Mouse (Mus musculus) adrenal gland, adult 8-10 months (tissue): ENCODE results near the gene Slc10a6. TPM values are rescaled to one million over a fixed set of nuclear protein-coding genes. Genes with fewer than 3 reads are reported as not detected.
A peak's percentile ranks its signal among the peaks of the same experiment; 100 is the strongest.

Source experiments
- DNase-seq: peaks from one replicate; pipeline ENCODE4 v3.0.0; 2022
- total RNA-seq, 4 experiments: library from RNA; stranded (reverse); gene quantifications; 2 replicates each; pipeline ENCODE4 v1.2.4; 2022

Slc10a6 gene
- total RNA-seq: 1 to 10 TPM; 1.2 to 3.6 (median 1.9) TPM

DNA sequence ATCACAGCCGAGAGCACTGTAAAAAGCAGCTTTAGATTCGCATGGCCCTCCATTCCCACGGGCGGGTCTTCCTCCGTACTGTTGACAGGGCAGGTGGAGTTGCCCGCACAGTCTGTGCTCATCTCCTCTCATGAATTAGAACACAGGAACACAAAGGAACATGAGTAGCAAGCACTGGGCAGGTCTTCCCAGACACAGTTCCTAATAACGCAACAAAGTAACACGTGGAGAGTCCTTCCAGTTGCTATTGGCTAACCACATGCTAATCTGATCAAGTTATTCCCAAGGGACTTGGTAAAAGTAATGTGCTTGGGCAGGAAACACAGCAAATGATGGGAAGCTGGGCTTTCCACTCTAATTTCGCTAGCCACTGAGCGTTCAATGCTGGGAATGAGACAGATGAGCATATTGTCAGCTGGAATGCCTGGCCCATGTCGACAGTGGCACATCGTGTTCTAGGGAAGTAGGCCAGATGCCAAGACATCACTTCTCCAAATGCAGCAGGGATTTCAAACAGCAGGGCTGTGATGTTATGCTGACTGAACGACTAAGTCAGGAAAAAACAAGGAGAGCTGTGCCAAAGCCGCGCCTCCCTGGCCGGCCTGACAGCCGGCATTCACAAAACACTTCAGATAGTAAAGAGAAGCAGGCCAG, at the start of gene Slc10a6:
Gene Slc10a6 (minus strand): TSS at position 293 of the 654 bp plus-strand sequence.
- peak; percentile 63 for DNase-seq

DNA sequence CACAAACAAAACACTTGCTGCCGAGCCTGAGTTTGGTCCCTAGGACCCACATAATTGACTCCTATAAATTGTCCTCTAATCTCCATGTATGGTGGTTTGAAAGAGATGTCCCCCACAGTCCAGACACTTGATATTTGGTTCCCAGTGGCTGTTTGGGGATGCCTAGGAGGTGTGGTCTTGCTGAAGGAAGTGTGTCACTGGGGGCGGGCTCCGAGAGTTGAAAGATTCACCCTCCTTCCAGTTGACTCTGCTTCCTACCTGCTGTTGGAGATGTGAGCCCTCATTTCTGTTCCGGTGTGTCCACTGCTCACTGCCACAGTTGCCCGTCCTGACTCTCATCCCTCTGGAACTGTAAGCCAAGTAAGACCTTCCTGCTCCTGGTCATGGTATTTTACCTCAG, 49.8 kb upstream of the Slc10a6 start:
- DNase-seq: no peak

DNA sequence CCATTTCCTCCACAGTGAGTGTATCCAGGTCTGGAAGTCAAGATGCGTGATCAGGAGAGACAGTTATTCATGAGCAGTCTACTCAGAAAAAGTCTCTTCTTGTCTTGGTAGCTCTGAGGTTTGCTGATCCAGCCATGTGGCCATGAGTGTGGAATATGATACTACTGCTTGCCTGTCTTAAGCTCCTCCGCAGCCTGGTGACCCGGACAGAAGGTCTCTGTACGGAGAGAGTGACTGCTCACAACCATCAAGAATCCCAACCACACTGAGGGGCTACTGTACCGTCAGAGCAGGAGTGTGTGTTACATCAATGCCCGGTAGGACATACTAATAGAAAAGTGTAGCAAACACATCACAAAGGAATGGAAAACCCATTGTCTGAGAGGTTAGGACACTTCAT, 48.7 kb upstream of the Slc10a6 start:
- no peak for DNase-seq

DNA sequence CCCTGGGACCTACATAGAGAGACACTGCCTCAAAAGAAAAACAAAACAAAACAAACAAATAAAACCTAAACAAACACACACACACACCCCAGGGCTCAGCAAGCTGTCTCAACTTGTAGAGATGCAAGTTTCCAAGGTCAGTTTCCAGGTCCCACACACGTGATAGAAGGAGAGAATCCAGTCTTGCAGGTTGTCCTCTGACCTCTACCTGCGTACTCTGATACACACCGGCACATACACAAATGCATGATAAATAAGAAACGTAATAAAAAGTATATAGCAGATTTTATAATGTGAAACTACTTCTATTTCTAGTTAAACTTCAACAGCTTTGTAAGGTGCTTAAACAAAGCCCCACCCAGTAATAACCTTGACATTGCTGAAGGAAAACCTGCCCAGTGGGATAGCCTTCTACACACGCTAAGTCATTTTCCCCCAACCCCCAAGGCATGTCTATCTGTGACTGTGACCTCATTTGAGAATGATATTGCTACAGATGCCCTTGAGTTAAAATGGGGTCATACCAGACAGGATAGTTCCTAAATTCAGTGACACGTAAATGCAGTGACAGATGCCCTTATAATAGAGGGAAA, 47.2 kb upstream of the Slc10a6 start:
- no peak for DNase-seq

DNA sequence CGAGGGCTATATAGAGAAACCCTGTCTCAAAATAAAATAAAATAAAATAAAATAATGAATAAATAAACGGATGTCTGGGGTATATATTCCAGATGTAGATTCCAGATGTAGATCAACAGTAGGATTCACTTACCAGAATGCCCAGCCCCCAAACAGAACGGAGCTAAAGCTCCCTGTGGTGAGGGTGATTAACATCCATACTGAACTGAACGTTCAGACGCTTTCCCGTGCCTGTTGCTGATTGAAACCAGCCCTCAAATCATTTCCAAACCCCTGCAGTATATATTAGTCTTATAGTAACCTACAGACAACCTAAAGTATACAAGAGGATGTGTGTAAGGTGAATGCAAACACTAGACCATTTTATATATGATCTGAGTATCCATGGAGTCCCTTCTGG, 45.3 kb upstream of the Slc10a6 start:
- no peak for DNase-seq

DNA sequence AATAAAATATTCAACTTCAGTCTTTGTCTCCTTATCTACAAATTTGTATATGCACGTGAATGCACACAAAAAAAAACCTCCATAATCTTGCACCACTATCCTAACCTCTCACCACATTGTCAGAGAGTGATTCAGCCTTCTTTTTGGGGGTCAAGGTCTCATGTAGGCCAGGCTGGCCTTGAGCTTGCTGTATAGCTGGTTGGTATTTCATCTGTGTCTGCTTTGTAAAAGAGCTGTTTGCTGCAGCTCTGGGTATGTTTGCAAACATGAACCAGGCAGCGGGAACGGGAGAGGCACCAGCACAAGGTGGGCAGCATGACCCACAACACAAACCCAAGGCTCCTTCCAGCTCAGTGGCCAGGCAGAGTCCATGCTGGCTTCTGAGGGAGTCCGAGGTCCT, 44.4 kb upstream of the Slc10a6 start:
- peak; percentile 35 for DNase-seq

DNA sequence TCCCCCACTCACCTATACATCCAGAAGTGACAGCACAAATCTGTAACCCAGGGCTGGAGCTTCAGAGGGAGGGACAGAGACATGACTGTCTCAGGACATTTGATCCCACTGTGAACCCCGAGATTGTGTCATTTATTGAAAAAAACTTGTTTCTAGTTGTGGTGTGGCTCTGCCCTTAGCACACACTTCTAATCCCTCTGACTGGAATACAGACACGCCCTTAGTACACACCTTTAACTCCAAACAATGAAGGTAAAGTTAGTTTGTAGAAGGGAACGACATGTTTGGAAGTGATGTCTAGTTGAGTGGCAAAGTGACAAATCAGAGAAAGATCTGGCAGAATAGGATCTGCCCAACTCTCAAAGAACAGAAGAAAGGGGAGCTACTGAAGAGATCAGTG, 42.7 kb upstream of the Slc10a6 start:
- no peak for DNase-seq

DNA sequence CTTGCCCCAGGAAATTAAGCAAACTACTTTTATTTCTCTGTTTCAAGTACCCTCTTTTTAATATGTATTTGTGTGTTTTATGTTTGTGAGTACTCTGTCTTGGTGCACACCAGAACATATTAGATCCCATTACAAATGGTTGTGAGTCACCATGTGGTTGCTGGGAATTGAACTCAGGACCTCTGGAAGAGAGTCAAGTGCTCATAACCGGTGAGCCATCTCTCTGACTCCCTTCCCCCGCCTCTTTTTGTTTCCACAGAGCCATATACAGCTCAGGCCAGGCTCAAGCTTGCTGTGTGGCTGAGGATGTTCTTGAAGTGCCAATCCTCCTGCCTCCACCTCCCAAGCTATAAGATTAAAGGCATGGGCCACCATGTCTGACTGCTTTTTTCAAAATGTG, 36.7 kb upstream of the Slc10a6 start:
- no peak for DNase-seq

DNA sequence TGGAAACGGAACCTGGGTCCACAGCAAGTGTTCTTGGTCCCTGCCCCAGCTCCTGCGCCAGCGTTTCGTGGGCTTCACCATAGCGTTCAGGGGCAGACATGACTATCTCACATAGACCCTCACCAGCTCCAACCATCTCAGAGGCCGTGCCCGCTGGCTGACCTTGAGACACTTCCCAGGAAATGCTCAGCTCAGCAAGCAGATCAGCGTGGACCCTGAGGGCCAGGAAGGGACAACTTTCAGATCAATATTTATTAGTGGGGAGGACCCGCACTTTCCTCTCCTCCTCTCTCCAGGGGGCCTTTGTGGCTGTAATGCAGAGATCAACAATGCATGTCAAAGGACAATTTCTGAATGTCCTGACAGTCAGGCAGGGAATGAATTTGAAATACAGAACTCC, 35.7 kb upstream of the Slc10a6 start:
- no peak for DNase-seq

DNA sequence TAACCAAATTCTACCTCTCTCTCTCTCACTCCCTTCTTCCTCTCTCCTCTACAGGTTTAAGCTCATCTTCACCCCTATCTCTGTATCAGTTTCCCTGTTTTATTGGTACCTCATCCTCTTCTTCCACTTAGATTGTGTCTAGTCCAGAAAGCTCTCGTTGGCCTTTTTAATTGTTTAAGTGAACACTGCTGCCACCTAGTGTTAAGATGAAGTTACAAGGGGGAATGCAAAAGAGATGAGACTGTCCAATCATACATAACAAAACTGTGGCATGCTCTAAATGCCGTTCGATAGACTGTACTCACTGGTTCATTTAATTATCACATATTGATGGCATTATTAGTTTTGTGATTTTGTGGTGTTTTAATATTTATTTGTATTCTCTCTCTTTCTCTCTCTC, 30.4 kb upstream of the Slc10a6 start:
- DNase-seq: no peak

DNA sequence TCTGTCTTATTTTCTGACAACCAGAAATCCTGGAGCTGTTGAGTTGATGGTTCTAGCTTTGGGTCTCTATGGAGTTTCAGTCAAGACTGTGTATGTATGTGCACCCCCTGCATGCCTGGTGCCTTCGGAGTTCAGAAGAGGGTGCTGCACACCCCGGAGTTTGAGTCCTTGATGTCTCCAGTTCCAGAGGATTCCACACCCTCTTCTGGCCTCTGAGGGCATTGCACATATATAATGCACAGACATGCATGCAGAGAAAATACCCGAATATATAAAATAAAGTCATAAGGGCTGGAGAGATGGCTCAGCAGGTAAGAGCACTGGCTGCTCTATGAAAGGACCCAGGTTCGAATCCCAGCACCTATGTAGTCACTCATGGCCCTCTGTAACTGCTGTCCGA, 29.7 kb upstream of the Slc10a6 start:
- DNase-seq: no peak

DNA sequence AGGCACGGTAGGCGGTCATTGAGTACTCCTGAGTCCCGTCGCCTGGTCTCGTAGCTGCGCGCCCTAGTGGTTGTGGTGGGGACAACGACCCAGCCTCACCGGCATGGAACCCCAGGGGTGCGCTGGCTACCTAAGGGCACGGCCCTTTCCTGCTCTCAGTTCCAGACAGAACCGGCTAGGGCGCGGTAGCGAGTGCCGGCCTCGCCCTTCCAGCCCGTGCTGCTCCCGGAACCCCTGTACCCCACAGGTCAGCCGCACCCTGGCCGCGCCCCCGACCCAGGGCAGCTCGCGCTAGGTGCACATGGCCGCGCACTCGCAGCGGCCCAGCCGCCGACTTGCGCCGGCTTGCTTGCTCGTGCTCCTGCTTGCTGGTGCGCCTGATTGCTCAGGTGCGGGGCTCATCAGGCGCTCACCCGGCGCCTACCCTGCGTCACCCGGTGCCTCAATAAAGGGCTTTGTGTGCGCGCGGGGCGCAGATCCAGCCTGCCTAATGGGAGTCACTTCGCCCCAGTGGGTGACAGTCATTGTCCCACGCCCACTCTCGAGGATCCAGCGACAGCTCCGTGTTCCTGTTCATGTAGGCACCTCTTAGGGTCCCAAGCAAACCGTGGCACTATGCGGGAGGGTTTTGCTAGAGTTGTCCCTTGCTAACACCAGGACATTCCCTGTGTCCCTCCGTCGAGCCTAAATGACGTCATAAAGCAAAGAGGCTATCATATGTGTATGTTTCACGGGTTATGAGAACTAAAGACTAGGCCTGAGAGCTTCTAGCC, 26.3 kb upstream of the Slc10a6 start, which contains the start of gene 1700016H13Rik:
Gene 1700016H13Rik (minus strand): TSS at position 665 of the 773 bp plus-strand sequence.
- peak; percentile 62 for DNase-seq

DNA sequence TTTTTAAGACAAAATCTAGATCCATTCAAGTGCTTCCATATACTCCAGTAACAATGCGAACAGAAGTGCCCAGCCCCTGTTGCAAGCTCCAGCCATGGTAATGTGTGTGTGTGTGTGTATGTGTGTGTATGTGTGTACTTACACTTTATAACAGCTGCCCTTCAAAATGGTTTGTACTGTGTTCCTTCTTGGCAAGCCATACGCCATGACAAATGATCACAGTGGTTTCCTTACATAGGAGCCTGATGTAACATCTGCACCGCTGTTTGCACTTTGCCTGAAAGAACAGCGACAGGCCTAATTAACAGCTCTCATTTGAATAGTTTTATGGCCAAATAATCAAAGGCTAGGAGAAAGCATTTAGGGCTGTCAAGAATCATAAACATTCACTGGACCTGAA, 25.6 kb upstream of the Slc10a6 start:
- no peak for DNase-seq

DNA sequence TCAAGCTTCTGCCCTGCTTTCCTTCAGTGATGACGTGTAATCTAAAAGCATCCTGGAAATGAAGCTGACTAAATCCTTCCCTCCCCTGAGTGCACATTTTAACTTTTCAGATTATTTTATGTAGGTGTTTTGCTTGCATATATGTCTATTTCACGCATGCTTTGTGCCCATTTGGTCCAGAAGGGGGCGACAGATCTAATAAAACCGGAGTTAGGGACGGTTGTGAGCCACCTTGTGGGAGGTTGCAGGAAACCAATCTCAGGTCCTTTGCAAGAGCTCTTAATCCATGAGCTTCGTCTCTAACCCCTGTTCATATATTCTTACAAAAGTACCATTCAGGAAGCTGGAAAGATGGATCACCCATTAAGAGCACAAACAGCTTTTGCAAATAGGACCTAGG, 25.0 kb upstream of the Slc10a6 start:
- no peak for DNase-seq

DNA sequence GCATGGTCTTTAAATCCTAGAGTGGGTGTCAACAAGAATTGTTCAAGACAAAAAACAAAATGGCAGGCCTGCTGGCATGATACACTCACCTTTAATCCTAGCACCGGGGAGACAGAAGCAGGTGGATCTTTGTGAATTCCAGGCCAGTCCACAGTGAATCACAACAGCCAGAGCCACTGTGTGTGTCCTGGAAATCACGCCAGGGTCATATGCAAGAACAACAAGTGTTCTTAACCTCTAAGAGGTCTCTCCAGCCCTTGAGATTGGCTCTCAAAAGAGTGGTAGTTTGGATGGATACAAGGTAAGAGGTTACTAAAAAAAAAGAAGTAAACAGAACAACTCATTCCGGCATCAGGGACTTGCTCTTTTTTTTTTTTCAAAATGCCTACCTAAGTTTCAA, 18.1 kb upstream of the Slc10a6 start:
- no peak for DNase-seq

DNA sequence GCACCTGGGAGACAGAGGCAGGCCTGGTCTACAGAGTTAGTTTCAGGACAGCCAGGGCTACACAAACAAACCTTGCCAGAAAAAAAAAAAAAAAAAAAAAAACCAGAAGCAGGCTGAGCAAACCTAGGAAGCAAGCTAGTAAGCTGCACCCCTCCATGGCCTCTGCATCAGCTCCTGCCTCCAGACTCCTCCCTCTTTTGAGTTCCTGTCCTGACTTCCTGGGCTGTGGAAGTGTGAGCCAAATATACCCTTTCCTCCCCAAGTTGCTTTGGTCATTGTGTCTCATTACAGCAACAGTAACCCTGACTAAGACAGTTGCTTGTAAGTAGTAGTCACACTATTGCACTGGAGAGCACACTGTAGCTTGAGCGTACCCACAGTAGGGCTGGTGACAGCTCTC, 15.0 kb upstream of the Slc10a6 start:
- no peak for DNase-seq

DNA sequence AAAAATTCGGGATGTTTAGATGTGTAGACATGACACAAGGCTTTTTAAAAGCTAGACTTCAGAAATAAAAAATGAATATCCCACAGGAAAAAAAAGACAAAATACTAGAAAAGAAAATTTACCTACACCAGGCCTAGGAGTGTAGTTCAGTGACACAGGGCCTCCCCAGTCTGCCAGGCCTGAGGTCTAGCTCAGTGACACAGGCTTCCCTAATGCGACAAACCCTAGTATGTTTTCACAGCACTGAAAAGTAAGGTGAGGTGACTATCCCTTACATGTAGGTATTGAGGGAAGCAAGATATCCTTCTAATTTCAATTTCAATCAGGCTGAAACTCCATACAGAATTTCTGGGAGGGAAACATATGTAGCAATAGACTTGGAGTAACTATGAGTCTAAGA, 8.0 kb upstream of the Slc10a6 start:
- DNase-seq: no peak

DNA sequence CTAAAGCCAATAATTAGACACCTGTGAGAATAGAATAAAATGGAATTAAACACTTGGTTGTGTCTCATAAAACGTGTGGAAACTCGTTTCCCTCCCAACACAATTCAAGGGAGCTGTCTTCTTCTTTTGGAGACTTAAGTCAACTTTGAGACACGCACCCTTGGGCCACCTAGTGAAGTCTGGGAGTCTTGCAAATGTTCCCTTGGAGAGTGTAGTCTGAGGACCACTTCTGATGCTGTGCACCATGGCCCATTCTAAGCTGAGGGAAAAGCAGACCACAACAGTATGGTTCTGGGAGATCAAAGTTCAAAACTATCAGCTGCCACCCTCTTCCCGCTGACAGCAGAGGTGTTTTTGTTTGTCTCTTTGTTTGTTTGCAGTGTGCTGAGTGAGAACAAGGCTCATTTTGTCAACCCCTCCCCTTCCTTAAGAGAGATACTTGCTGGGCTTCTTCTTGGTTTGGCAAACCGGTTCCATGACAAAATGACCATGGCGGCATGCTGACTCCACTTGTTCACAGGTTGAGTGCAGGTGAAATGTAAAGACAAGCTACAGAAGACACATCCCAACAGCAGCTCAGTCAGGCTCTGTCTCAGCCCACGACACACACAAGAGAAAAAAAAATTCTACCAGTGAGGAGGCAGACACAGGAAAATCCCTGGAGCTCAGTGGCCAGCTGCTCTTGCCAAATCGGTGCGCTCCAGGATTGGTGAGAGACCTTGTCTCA, 814 bp upstream of the Slc10a6 start:
- no peak for DNase-seq

DNA sequence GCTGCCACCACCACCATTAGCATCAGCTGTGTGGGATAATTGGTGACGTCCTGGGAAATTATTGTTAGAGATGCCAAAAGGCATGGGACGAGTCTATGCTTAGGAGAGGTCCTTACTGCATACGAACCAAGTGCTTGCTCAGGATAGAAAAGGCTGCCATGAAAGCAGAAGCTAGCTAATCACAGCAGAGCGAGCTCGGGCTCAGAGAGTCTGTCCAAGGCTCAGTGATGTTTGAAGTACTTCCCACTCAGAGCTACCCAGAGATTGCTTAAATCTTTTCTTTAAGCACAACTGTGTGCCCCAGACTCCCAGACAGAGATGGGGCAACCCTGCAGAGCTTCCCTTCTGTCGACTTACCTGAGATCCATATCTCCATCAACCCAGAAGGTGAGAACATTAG, 704 bp downstream of the Slc10a6 start:
- no peak for DNase-seq

DNA sequence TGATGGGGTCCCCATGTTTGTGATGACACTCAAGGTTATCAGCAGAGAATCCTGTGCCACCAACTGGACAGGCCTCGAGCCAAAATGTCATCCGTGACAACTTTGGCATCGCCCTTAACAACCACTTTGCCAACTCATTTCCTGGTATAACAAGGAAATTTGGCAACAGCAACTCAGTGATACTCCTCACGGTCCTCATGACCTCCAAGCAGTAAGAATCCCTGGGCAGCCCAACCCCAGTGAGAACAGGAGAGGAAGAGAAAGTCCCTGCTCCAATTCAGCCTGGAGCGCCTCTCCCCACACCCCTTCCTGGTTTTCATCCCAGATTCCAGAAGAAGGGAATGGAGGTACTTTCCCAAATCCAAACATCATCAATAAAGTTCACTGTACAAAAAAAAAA, 4.4 kb downstream of the Slc10a6 start:
- no peak for DNase-seq

DNA sequence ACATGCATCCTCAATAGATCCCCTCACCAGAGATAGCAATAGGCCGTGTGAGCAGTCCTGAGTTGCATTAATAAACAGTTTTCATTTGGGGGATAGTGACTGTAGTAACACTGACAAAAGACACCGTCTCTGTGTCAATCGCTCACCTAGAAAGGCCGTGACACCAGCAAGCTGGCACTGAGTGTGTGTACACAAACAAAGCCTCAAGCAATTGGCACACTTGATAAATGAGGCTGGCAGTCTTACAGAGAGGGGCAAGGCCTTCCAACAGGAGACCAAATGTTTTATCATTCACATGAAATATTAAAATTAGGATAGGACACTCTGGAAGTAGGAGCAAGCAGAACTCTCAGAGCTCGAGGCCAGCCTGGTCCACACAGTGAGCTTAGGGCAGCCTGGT, 6.9 kb downstream of the Slc10a6 start:
- no peak for DNase-seq

DNA sequence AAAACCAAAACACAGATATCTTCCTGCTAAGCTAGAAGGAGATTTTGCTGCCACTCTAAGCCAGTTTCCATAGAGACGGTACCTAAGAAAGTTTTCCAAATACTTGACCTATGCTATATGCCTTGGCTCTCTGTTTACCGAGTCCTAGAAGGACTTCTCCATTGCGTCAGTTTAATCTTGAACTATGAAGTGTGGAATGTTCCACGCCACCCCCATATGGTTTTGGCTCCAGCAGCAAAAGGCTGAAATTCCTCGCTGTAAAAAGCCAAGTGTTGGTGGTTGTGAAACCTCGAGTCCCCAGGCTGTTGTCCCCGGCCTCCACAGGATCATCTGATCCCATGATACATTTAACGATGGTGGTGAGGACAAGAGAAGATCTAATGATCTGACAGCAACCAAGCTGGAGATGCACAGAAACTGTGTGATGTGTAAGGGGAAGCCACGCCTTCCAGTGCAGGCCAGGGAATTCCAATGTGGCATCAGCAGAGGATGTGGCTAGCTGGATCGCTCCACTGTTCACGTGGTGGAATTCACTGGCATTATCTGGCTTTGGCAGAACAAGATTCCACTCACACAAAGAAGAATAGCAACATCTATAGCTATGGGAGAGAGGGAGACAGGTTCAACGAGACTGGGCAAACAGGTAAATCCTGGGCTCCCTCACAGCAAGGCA, 8.8 kb downstream of the Slc10a6 start:
- no peak for DNase-seq

DNA sequence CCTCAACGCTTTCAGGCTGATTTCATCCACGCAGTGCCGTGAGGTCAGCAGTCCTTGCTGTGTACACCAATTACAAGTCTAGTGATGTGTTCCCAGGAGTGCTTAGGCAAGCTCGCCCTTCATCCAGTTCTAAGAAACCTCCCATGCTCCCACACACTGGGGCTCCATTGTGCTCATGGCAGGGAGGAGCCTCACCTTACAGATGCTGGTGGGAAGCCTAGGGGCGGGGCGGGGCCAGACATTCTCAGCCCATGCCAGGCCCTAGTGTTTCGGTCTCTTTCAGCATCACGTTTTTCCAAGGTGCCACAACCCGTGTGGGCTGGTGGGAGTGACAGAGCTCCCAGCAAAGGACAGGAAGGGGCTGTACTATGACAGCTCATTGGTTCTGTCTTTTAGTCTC, 12.0 kb downstream of the Slc10a6 start:
- DNase-seq: no peak
